Mouse (Mus musculus): ENCODE data around the gene Nup210. TPM values are rescaled to one million over a fixed set of nuclear protein-coding genes. Genes with fewer than 3 reads are reported as not detected.

Gene Nup210
- polyA plus RNA-seq, 1 experiment from 2014 or later = 13.1 TPM

- Histone ChIP-seq H3K27me3 (ENCODE audit: control insufficient read depth, insufficient read depth, low read length) (no peaks in the 10 kb centered on the region), H3K27ac (ENCODE audit: low read length) (no peak overlapping the region), H3K9me3 (ENCODE audit: control insufficient read depth, low read depth, low read length) (no peaks in the 10 kb centered on the region), H3K4me2 (replicated peaks; ENCODE audit: low read depth, low read length) (no peak overlapping the region), H3K9ac (replicated peaks; ENCODE audit: low read depth, low read length) (no peak overlapping the region), H3K4me1 (ENCODE audit: control insufficient read depth, insufficient read depth, low read length) (no peaks in the 10 kb centered on the region), H3K36me3 (ENCODE audit: control insufficient read depth, insufficient read depth, low read length) (no peaks in the 10 kb centered on the region), H3K4me3 (ENCODE audit: low read depth, low read length) (no peak overlapping the region)
- 71% methylated on average over 2 of the region's 2 CpGs for WGBS
- ATAC-seq (ENCODE audit: insufficient number of reproducible peaks, insufficient read depth, low FRiP score, low read depth) = no peak
Observed at GRCm38 (mm10) chr6:91147152-91147770, 30.6 kb upstream of the Nup210 start.

DNA sequence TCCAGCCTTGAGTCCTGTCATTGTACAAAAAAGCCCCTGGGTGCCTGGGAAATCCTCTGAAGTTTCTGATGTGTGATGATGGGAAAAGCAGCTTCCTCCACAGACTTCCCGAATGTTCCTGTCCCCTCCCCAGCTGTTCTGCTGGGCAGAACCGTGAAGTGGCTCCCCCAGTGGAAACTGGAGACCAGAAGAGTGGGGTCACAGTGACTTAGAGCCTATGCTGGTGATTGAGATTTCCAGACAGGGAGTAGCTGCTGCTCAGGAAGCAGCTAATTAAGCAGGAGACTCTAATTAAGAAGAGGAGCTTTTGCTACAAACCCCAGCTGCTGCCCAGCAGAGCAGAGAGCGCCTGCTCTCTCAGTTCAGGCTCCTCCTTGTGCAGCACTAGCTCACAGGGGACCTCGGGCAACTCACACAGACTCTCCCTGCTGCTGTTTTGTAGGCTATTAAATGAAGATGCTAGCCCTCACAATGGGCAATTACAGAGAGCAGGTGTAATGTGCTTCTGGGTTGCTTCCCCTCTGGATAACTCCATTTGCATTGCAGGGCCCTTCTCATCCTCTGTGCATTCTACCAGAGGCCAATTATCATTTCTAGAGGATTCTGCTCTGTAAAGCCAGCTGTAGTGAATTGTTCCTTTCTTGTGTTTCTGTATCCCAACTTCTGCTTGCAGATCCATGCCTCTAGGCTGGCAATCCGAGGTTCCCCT, 30.0 kb upstream of the Nup210 start:
- H3K9me3 ChIP-seq (ENCODE audit: control insufficient read depth, low read depth, low read length) = no peaks in the 10 kb centered on the region
- no peak for ATAC-seq (ENCODE audit: insufficient number of reproducible peaks, insufficient read depth, low FRiP score, low read depth)
- no peak overlapping the region for H3K9ac ChIP-seq (replicated peaks; ENCODE audit: low read depth, low read length)
- no peak overlapping the region for H3K4me3 ChIP-seq (ENCODE audit: low read depth, low read length)
- WGBS = 45% methylated on average over 5 of the region's 5 CpGs
- no peaks in the 10 kb centered on the region for H3K36me3 ChIP-seq (ENCODE audit: control insufficient read depth, insufficient read depth, low read length)
- H3K4me1 ChIP-seq (ENCODE audit: control insufficient read depth, insufficient read depth, low read length) = no peaks in the 10 kb centered on the region
- no peak overlapping the region for H3K4me2 ChIP-seq (replicated peaks; ENCODE audit: low read depth, low read length)
- H3K27me3 ChIP-seq (ENCODE audit: control insufficient read depth, insufficient read depth, low read length) = no peaks in the 10 kb centered on the region
- H3K27ac ChIP-seq (ENCODE audit: low read length) = no peak overlapping the region

DNA sequence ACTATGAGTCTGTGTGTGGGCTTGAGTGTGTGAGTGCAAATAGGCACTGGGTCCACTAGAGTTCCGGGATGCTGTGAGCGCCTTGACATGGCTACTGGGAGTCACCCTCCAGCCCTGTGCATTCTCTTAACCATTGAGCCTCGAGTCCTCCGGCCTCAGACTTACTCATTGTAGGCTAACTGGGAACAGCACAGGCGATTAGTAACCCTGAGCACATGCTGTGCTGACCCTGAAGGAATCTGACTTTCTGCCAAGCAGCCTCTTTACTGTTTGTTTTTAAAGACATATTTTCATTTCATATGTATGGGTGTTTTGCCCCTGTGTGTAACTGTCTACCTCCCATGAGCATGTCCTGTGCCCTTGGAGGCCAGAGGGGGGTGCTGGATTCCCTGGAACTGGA, 28.9 kb upstream of the Nup210 start:
- H3K9ac ChIP-seq (replicated peaks; ENCODE audit: low read depth, low read length) = no peak overlapping the region
- 74% methylated on average over 5 of the region's 5 CpGs for WGBS
- no peaks in the 10 kb centered on the region for H3K9me3 ChIP-seq (ENCODE audit: control insufficient read depth, low read depth, low read length)
- no peak for ATAC-seq (ENCODE audit: insufficient number of reproducible peaks, insufficient read depth, low FRiP score, low read depth)
- H3K27me3 ChIP-seq (ENCODE audit: control insufficient read depth, insufficient read depth, low read length) = no peaks in the 10 kb centered on the region
- H3K4me3 ChIP-seq (ENCODE audit: low read depth, low read length) = no peak overlapping the region
- no peak overlapping the region for H3K4me2 ChIP-seq (replicated peaks; ENCODE audit: low read depth, low read length)
- H3K36me3 ChIP-seq (ENCODE audit: control insufficient read depth, insufficient read depth, low read length) = no peaks in the 10 kb centered on the region
- H3K4me1 ChIP-seq (ENCODE audit: control insufficient read depth, insufficient read depth, low read length) = no peaks in the 10 kb centered on the region
- H3K27ac ChIP-seq (ENCODE audit: low read length) = no peak overlapping the region

DNA sequence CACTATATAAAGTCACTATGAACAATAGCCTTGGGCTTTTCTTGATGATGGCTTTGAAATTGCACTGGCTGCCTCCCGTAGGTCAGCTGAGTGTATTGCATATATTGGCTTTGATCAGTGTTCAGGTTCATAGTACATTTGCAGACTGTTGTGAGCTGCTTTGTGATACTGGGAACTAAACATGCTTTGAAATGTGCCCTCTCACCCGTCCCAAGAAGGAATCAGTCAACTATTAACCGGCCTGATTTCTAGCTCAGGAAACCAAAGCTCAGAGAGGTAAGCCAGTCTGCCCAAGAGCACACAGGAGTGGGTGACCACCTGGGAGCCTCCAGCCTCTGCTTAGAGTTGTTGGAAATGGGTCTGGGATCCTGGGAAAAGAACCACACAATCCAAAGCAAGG, 28.4 kb upstream of the Nup210 start:
- no peak overlapping the region for H3K27ac ChIP-seq (ENCODE audit: low read length)

GRCm38 (mm10) chr6:91139846-91140245, 23.2 kb upstream of the Nup210 start:
- Histone ChIP-seq H3K9me3 (ENCODE audit: control insufficient read depth, low read depth, low read length) (no peaks in the 10 kb centered on the region), H3K4me1 (ENCODE audit: control insufficient read depth, insufficient read depth, low read length) (no peaks in the 10 kb centered on the region), H3K27ac (ENCODE audit: low read length) (no peak overlapping the region), H3K4me3 (ENCODE audit: low read depth, low read length) (no peak overlapping the region), H3K9ac (replicated peaks; ENCODE audit: low read depth, low read length) (no peak overlapping the region), H3K27me3 (ENCODE audit: control insufficient read depth, insufficient read depth, low read length) (no peaks in the 10 kb centered on the region), H3K36me3 (ENCODE audit: control insufficient read depth, insufficient read depth, low read length) (no peaks in the 10 kb centered on the region), H3K4me2 (replicated peaks; ENCODE audit: low read depth, low read length) (no peak overlapping the region)
- ATAC-seq (ENCODE audit: insufficient number of reproducible peaks, insufficient read depth, low FRiP score, low read depth) = no peak
- 26% methylated on average over 4 of the region's 4 CpGs for WGBS

More for the DNA sequence above, 28.4 kb upstream of the Nup210 start:
- H3K27me3 ChIP-seq (ENCODE audit: control insufficient read depth, insufficient read depth, low read length) = no peaks in the 10 kb centered on the region
- no peaks in the 10 kb centered on the region for H3K36me3 ChIP-seq (ENCODE audit: control insufficient read depth, insufficient read depth, low read length)
- no peak overlapping the region for H3K4me3 ChIP-seq (ENCODE audit: low read depth, low read length)
- no peak overlapping the region for H3K9ac ChIP-seq (replicated peaks; ENCODE audit: low read depth, low read length)
- H3K4me2 ChIP-seq (replicated peaks; ENCODE audit: low read depth, low read length) = no peak overlapping the region
- H3K9me3 ChIP-seq (ENCODE audit: control insufficient read depth, low read depth, low read length) = no peaks in the 10 kb centered on the region
- no peaks in the 10 kb centered on the region for H3K4me1 ChIP-seq (ENCODE audit: control insufficient read depth, insufficient read depth, low read length)
- no peak for ATAC-seq (ENCODE audit: insufficient number of reproducible peaks, insufficient read depth, low FRiP score, low read depth)
- 67% methylated on average over 3 of the region's 3 CpGs for WGBS

DNA sequence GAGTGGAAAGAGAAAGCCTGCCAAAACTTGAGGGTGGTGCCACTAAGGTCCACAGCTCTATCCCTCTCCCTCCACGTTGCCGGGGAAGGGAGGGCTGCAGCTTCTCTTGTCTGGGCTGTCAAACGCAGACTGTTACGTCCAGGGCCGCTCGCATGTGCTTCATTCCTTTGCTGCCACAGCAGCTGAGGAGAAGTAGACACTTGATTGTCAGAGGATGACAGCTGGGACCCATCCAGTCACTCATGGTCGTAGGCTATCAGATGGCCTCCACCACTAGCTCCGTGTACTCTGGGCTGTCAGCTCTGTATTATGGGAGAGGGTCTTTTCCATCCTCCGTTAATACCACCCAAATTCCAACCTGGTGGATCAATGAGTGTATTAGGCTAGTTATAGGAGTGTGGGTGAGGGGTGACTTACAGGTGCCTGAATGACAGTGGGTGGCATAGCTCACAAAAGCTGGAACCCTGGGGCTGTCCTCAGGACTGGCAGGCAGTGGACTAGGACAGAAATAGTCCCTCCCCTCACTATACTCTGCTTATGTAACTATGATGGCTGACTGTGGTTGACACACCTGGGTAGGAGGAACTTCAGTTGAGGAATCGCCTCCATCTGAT, 20.8 kb upstream of the Nup210 start:
- Histone ChIP-seq H3K36me3 (ENCODE audit: control insufficient read depth, insufficient read depth, low read length) (no peaks in the 10 kb centered on the region), H3K27ac (ENCODE audit: low read length) (no peak overlapping the region), H3K27me3 (ENCODE audit: control insufficient read depth, insufficient read depth, low read length) (no peaks in the 10 kb centered on the region), H3K4me3 (ENCODE audit: low read depth, low read length) (no peak overlapping the region), H3K9me3 (ENCODE audit: control insufficient read depth, low read depth, low read length) (no peaks in the 10 kb centered on the region), H3K9ac (replicated peaks; ENCODE audit: low read depth, low read length) (no peak overlapping the region), H3K4me1 (ENCODE audit: control insufficient read depth, insufficient read depth, low read length) (no peaks in the 10 kb centered on the region), H3K4me2 (replicated peaks; ENCODE audit: low read depth, low read length) (no peak overlapping the region)
- WGBS = 65% methylated on average over 10 of the region's 10 CpGs
- ATAC-seq (ENCODE audit: insufficient number of reproducible peaks, insufficient read depth, low FRiP score, low read depth) = no peak

DNA sequence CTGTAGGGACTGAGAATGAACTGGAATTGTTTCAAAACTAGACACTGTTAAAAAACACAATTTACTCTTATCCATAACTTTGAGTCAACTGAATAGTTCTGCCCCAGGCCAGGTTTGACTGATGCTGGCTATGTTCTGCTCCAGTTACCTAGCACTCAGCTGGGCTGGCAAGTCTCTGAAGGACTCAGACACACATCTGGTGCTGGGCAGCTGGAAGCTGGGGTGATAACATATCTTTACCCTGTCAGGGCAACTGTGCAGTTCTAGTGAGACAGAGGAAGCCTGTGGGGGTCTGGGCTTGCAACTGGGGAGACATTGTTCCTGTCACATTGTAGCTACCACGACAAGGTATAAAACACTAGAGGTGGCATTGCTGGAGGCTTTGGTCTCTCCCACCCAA, 14.2 kb upstream of the Nup210 start:
- H3K4me2 ChIP-seq (replicated peaks; ENCODE audit: low read depth, low read length) = no peak overlapping the region
- H3K9me3 ChIP-seq (ENCODE audit: control insufficient read depth, low read depth, low read length) = no peaks in the 10 kb centered on the region
- no peaks in the 10 kb centered on the region for H3K36me3 ChIP-seq (ENCODE audit: control insufficient read depth, insufficient read depth, low read length)
- no peak overlapping the region for H3K9ac ChIP-seq (replicated peaks; ENCODE audit: low read depth, low read length)
- H3K27ac ChIP-seq (ENCODE audit: low read length) = no peak overlapping the region
- ATAC-seq (ENCODE audit: insufficient number of reproducible peaks, insufficient read depth, low FRiP score, low read depth) = no peak
- no peak overlapping the region for H3K4me3 ChIP-seq (ENCODE audit: low read depth, low read length)
- no peaks in the 10 kb centered on the region for H3K4me1 ChIP-seq (ENCODE audit: control insufficient read depth, insufficient read depth, low read length)
- WGBS = 82% methylated on average over 1 of the region's 1 CpGs
- H3K27me3 ChIP-seq (ENCODE audit: control insufficient read depth, insufficient read depth, low read length) = no peaks in the 10 kb centered on the region

GRCm38 (mm10) chr6:91128996-91129395, 12.4 kb upstream of the Nup210 start:
- Histone ChIP-seq H3K4me2 (replicated peaks; ENCODE audit: low read depth, low read length) (no peak overlapping the region), H3K4me1 (ENCODE audit: control insufficient read depth, insufficient read depth, low read length) (no peaks in the 10 kb centered on the region), H3K9me3 (ENCODE audit: control insufficient read depth, low read depth, low read length) (no peaks in the 10 kb centered on the region), H3K36me3 (ENCODE audit: control insufficient read depth, insufficient read depth, low read length) (no peaks in the 10 kb centered on the region), H3K27me3 (ENCODE audit: control insufficient read depth, insufficient read depth, low read length) (no peaks in the 10 kb centered on the region), H3K4me3 (ENCODE audit: low read depth, low read length) (no peak overlapping the region), H3K9ac (replicated peaks; ENCODE audit: low read depth, low read length) (no peak overlapping the region), H3K27ac (ENCODE audit: low read length) (no peak overlapping the region)
- no peak for ATAC-seq (ENCODE audit: insufficient number of reproducible peaks, insufficient read depth, low FRiP score, low read depth)
- 41% methylated on average over 4 of the region's 4 CpGs for WGBS
